Mouse (Mus musculus) naive thymus-derived CD4-positive, alpha-beta T cell, adult 2 months (primary cell): ENCODE results near the gene Cidec.

Experiments
- DNase-seq: peaks from one replicate; pipeline ENCODE4 v3.0.0-alpha.2; 2011; ENCODE audit warnings: low read depth

Gene Cidec

GRCm38 (mm10) chr6:113406683-113407082, 28.9 kb downstream of the Cidec start:
- DNase-seq = no peak

GRCm38 (mm10) chr6:113405483-113405882, 30.1 kb downstream of the Cidec start:
- DNase-seq = no peak

- DNase-seq = no peak
Observed at GRCm38 (mm10) chr6:113404649-113405448, 30.7 kb downstream of the Cidec start.

GRCm38 (mm10) chr6:113402094-113402493, 33.5 kb downstream of the Cidec start:
- DNase-seq = no peak

- DNase-seq = no peak
Observed at GRCm38 (mm10) chr6:113396270-113397030, 39.1 kb downstream of the Cidec start.

GRCm38 (mm10) chr6:113395501-113395900, 40.1 kb downstream of the Cidec start:
- DNase-seq = no peak

- DNase-seq = no peak
Observed at GRCm38 (mm10) chr6:113394811-113395210, 40.7 kb downstream of the Cidec start.

GRCm38 (mm10) chr6:113393951-113394350, 41.6 kb downstream of the Cidec start:
- DNase-seq = no peak

- no peak for DNase-seq
Observed at GRCm38 (mm10) chr6:113392387-113393071, 43.0 kb downstream of the Cidec start.

GRCm38 (mm10) chr6:113392015-113392386, 43.6 kb downstream of the Cidec start:
- no peak for DNase-seq

GRCm38 (mm10) chr6:113390715-113391114, 44.8 kb downstream of the Cidec start:
- no peak for DNase-seq

- DNase-seq = no peak
Observed at GRCm38 (mm10) chr6:113388960-113389359, 46.6 kb downstream of the Cidec start, which contains the start of gene Ttll3. Gene Ttll3 (plus strand): TSS chr6:113389260.

- DNase-seq = no peak
Observed at GRCm38 (mm10) chr6:113386025-113386424, 49.5 kb downstream of the Cidec start.

GRCm38 (mm10) chr6:113385160-113385714, 50.3 kb downstream of the Cidec start:
- no peak for DNase-seq

GRCm38 (mm10) chr6:113384351-113384927, 51.1 kb downstream of the Cidec start:
- no peak for DNase-seq

GRCm38 (mm10) chr6:113380480-113380879, 55.1 kb downstream of the Cidec start:
- no peak for DNase-seq

GRCm38 (mm10) chr6:113379246-113379645, 56.3 kb downstream of the Cidec start:
- peak; percentile 29 for DNase-seq

- peak; percentile 98 for DNase-seq
Observed at GRCm38 (mm10) chr6:113377496-113378385, 57.8 kb downstream of the Cidec start, which contains the start of the genes Tada3 and Arpc4. Gene Tada3 (minus strand): TSS chr6:113377883. Gene Arpc4 (plus strand): TSS chr6:113378115.

GRCm38 (mm10) chr6:113377172-113377495, 58.4 kb downstream of the Cidec start:
- DNase-seq = no peak
